Mouse (Mus musculus) ZHBTc4 (cell line): ENCODE measurements at regions not wholly inside any gene's neighbourhood (a gene's known extent, or its start where the extent isn't known, plus 50 kb on each side); places are given as distances from the start of the nearest gene placed in this dataset.
A peak's percentile ranks its signal among the peaks of the same experiment; 100 is the strongest.

Source experiments
- DNase-seq: peaks from one replicate; pipeline ENCODE4 v3.0.0-alpha.2; 2011; ENCODE audit warnings: low read depth, low spot score

- DNase-seq: no peak
Observed at GRCm38 (mm10) chr10:38147421-38147820, 674.2 kb downstream of the Rfpl4b start.

- no peak for DNase-seq
Observed at GRCm38 (mm10) chr10:38139196-38139595, 682.4 kb downstream of the Rfpl4b start.

DNA sequence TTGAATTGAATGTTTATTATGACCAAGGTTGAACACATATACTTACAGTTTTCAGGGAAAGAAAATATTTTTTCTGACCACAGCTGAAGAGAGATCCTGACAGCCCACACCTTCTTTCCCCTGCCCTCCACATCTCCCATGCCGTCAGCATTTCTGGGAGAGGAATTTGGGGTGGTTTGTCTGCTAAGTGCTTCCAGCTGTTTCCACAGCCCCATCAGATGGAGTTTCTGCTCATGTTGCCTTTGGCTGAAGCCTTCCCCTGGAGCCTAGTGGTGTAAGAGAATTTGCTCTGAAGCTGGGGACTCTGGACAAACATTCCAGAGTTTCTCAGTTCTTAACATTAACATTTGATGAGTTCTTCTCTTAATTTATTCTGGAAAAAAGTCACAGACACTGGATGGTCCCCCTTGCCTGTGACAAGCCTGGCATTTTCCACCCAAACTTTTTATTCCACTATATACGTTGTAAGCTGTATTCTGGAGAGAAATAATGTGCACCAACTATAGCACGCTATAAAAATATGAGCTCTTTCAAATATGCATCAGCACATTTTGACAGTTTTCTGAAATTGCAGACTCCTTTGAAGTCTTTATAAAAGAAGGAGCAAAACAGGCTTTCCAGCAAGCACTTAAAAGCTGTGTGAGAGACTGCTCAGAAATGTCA is 699.5 kb downstream of the Rfpl4b start:
- DNase-seq: no peak

DNA sequence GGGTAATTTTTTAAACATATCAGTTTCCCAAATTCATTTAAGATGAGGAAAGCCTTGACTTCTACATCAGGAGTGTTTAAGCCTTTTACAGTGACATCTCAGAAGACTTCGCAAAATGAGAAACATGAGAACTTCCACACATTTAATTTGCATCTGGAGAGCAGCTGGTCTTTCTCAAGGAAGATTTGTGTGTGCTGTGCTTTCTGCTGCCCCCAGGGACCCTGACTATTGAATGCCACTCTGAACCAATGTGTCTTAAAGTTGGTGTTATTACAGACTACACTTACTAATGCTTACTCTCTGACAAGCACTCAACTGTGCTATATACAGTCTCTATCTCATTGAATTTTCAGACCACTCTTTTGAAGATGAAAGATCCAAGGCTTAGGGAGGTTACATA is 703.0 kb downstream of the Rfpl4b start:
- no peak for DNase-seq

DNA sequence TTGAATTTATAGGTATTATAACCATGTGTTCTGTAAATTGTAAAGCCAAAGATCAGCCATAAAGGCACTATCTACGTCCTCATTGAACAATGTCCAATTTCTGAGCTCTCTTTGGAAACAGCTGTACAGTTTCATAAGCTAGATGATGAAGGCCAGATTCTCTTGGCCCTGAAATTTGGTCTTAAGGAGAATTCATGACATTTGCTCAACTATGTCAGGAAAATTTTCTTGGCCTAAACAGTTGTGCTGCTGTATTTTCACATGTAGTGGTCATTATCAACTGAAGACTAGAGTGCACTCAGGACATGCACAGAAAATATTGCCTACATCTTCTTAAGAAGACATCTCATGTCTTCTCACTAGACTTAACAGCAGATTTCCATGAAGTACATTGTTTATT is 705.1 kb downstream of the Rfpl4b start:
- DNase-seq: no peak

GRCm38 (mm10) chr10:38114194-38114593 is 707.4 kb downstream of the Rfpl4b start:
- DNase-seq: no peak

- no peak for DNase-seq
Observed at GRCm38 (mm10) chr10:38108591-38108990, 713.0 kb downstream of the Rfpl4b start.

GRCm38 (mm10) chr10:38103570-38103969 is 718.0 kb downstream of the Rfpl4b start:
- DNase-seq: no peak

DNA sequence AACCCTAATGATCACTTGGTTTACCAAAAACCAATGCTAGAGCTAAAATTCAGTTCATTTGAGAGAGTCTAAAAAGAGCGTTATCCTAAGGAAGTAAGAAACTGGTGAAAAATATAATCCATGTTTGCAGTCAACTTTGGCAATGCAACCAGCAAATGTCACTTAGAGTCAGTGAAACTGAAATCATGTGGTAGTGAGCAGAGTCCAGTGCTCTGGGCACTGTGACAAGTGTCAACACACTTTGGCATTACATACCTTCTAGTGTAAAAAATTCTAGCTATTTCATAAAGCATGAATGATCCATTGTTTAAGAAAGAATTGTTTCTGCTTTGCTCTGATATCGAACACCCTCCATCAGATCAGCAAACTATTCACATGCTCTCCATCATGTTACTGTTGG is 743.1 kb downstream of the Rfpl4b start:
- DNase-seq: no peak

- DNase-seq: no peak
Observed at GRCm38 (mm10) chr10:38072394-38072793, 749.2 kb downstream of the Rfpl4b start.

- DNase-seq: peak; percentile 28
Observed at GRCm38 (mm10) chr10:38059050-38059449, 762.5 kb downstream of the Rfpl4b start.

GRCm38 (mm10) chr10:38010452-38010851 is 811.1 kb downstream of the Rfpl4b start:
- no peak for DNase-seq

GRCm38 (mm10) chr10:37995691-37996445 is 825.7 kb downstream of the Rfpl4b start:
- DNase-seq: no peak

DNA sequence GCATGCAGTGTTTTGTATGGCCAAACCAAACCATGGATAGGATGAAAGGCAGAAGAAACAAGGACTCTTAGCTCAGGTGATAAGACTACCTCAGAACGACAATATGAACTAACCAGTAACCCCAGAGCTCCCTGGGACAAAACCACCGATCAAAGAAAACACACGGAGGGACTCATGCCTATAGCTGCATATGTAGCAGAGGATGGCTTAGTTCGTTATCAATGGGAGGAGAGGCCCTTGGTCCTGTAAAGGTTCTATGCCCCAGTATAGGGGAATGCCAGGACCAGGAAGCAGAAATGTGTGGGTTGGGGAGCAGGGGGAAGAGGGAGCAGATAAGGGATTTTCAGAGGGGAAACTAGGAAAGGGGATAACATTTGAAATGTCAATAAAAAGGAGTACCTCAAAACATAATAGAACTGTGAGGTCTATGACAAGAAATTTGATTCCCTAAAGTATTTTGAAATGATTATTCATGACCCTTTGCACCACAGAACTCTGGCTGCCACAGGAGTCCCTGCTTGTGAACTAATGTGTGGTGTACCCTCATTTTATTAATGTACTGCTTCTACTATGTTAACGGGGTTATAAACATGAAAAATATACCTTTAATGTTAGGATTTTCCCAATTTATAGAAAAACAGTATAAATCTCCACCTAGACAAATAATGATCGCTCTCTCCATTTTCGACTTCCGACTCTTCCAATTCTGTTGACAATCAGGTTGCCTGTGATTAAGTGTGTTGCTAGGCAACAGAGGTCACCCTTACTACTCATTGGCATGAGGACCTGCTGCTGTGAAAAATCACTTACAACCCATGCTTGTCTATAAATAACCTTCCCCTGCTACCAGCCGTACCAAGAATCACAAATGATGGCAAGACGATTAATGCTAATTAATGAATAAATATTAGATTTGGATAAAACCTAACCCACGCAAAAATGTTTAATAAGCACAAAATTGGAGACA is 833.0 kb downstream of the Rfpl4b start:
- DNase-seq: no peak

- DNase-seq: no peak
Observed at GRCm38 (mm10) chr10:37978899-37979539, 840.3 kb upstream of the Marcks start.

- no peak for DNase-seq
Observed at GRCm38 (mm10) chr10:37960051-37960450, 821.3 kb upstream of the Marcks start.

GRCm38 (mm10) chr10:37914780-37915179 is 776.1 kb upstream of the Marcks start:
- no peak for DNase-seq

DNA sequence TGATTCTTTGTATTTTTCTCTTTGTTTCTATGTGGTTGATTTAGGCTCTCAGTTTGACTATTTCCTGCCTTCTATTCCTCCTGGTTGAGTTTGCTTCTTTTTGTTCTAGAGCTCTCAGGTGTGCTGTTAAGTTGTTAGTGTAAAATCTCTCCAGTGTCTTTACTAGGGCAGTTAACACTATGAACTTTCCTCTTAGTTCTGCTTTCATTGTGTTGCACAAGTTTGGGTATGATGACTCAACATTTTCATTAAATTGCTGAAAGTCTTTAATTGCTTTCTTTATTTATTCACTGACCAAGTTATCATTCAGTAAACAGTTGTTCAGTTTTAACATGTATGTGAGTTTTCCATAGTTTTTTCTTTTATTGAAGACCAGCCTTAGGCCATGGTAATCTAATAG is 772.9 kb upstream of the Marcks start:
- no peak for DNase-seq

- DNase-seq: no peak
Observed at GRCm38 (mm10) chr10:37908276-37908675, 769.6 kb upstream of the Marcks start.

- no peak for DNase-seq
Observed at GRCm38 (mm10) chr10:37907731-37908130, 769.0 kb upstream of the Marcks start.

GRCm38 (mm10) chr10:37887961-37888360 is 749.2 kb upstream of the Marcks start:
- DNase-seq: no peak

DNA sequence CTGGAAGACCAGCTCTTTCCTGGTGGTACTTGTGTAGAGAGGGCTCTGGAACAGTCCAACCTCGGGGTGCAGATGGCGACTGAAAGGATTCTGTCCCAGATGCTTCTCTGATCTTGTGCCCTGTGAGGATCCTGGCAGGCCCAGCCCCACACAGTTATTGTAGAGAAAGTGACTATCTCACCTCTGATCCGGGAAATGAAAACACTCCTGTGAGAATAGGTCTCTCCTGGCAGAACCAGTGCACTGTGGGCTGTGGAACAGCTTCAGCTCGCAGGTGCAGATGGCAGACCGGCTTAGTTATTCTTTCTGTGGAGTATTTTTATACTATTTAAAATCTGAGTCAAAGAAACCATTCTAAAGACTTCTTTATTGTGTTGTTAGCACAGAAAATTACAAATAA is 742.1 kb upstream of the Marcks start:
- DNase-seq: no peak
